Mouse (Mus musculus): ENCODE results near the gene Cacna1g.

DNA sequence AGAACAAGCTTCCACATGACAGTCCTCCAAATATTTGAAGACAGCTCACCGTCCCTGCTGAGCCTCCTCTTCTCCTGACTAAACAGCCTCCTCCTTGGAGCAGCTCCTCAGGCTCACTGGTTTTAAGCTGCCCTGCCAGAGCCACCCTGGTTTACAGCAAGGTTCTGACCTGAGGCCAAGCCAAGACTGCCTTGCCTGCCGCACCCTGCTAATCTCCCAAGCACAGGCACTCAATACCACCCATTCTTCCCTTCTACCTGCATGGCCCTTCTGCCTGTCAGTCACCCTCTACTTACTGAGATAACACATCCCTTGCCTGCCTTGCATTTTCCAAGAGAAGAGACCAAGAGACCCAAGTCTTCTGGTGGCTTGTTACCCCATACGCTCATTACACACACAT is 17.7 kb downstream of the Cacna1g start:
- TF ChIP-seq POLR2A (IDR thresholded peaks at IDR 0.05; ENCODE audit: borderline replicate concordance, extremely low read depth, insufficient read depth, insufficient read length, poor library complexity, severe bottlenecking) (no peak), CTCF (IDR thresholded peaks at IDR 0.05; ENCODE audit: borderline replicate concordance, extremely low read depth, insufficient read depth, insufficient read length) (no peak)
